Mouse (Mus musculus) ES-Bruce4 (cell line): ENCODE results near the gene Zfp871.
"Not testable (repeated sequence)": the region's sequence is repeated elsewhere in the genome, so short reads cannot be mapped to it uniquely, and the experiment has no call there.

Experiments used
- CTCF ChIP-seq: IDR thresholded peaks from one replicate; pipeline ENCODE4 v1.8.1; 2011; ENCODE audit warnings: low read depth, low read length
- EP300 ChIP-seq: IDR thresholded peaks from 2 replicates; pipeline ENCODE4 v1.6.1; 2011; ENCODE audit warnings: low read depth, low read length; ENCODE audit not compliant: insufficient read depth
- POLR2A ChIP-seq: IDR thresholded peaks from one replicate; pipeline ENCODE4 v1.8.1; 2011; ENCODE audit warnings: low read length; ENCODE audit not compliant: insufficient read depth

GRCm38 (mm10) chr17:32726360-32726759 lies 61.7 kb downstream of the Zfp871 start:
- not testable (repeated sequence) for TF ChIP-seq CTCF, POLR2A, EP300
